Mouse (Mus musculus): ENCODE results near the gene Kif3c.

The Kif3c gene

DNA sequence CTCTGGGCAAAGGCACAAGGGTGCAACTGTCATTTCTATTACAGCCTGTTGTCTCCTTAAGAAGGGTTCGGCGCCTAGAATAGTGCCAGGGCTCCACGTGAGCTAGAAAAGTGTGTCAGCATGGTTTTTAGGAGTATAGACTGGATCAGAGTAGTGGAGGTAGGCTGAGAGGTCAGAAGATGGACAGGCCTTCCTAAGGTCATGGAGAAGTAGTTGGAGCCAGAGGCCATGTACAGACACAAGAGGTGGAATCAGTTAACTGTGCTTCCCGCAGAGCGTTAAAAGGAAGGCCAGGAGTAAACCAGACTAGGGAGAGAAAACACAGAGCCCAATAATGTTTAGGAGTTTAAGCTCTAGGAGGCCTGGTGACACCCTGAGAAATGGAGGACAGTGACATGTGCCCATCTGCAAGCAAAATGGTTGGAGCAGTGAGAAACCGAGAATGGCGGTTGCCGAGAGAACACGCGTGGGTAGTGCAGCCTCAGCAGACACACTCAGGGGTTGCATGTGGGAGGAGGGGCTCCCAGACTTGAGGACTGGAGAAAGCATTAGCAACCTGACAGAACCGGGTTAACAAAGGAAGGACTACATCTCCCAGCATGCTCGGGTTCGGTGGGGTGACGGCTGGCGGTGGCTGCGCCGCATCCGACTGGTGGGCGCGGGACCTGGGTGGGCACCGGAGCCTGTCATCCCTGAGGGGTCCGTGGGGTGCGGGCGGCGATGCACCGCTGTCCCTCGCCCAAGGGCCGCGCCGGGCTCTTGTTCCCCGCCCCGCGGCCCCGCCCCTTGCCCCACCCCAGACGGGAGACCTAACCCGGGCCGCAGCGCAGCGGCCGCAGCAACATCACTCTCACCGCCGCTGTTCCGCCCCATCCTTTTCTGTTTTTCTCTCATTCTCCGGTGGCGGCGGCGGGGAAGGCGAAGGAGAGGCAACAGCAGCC lies at the start of gene Kif3c:
Gene Kif3c, plus strand, starts transcription at position 625 of the 941 bp plus-strand sequence.
- DNase-seq: peak; percentile 76

DNA sequence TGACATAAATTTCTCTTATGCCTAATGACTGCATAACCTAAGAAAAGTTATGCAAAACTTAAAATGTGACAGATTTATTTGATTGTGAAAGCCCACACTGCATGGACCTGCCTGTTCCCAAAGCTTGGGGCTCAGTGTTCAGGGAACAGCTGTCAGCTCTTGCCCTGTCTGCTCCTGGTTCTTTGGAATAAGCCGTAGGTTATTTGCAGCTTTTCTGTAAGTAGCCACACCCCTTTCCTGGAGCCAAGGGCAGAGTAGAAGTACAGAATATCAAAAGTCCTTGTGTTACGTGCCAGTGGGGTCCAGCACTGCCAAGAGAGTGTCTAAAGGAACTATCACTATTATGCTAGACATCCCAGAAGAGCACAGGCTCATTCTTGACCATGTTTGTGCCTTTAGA lies 48.8 kb upstream of the Kif3c start:
- DNase-seq: no peak

DNA sequence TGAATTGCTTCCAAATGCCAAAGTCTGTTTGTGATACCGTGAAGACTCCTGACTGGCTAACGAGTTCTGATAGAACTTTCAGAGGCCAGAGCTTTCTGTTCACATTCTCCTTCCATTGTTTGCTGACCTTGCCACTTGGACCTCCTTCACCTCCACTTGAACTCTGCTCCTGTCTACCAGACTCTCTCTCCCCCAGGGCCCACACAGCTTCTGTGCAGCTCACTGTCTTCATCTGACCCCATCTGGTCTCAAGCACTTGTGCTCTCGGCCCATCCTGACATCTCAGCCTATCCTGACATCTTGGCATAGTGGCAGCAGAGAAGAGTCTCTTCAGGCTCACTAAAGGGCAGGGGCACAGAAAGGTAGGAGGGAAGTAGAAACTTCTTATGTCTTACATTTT lies 48.0 kb upstream of the Kif3c start:
- no peak for DNase-seq

DNA sequence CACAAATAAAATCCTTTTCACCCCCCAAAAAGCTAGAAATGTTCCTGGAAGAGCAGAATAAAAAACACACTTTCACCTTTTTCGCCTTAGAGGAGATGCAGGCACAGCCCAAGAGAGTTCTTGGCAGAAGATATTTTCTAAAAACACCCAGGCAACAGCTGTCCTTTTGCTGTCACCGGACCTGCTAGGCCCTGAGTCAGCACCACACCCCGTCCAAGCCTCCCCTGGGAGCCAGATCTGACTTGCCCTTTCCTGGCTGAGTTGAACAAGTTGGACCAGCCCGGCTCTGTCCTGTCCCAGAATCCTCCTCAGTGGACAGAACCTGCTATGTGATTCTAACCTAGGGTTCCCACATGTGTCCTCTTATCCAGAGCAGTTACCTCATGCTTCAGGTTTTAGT lies 45.6 kb upstream of the Kif3c start:
- DNase-seq: no peak

DNA sequence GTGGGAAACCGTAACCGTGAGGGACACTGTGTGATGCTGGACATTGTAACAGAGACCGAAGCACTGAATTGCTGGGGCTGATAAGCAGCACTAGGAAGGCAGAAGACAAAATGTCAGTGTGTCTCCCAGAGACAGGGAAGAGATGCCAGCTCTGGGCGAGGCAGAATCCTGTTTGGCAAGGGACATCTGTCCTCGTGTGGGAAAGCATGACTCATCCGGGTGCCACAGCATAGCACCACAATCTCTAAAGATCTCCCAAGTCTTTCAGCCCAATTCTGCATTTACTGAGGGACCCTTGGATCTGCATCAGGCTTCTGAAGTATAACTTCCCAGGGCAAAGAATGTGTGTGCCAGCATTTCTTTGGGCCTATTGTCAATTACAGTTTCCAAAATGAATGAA lies 41.7 kb upstream of the Kif3c start:
- DNase-seq: no peak

DNA sequence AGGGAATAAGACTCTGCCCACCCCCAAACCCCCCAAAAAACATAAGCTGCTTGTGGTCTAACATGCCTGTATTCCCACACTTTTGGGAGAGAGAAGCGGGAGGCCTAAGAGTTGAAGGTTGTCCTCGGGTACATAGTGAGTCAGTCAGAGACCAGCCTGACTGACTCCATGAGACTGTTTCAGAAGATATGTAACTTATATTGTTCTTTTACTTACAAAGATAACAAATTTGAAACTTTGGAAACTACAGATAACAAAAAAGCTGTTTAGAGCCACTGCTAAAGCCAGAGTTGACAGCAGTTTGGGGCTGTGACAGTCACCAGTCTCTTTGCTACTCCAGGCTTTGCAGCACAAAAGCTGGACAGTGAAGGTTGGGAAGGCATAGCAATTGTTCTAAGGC lies 39.7 kb upstream of the Kif3c start:
- no peak for DNase-seq

DNA sequence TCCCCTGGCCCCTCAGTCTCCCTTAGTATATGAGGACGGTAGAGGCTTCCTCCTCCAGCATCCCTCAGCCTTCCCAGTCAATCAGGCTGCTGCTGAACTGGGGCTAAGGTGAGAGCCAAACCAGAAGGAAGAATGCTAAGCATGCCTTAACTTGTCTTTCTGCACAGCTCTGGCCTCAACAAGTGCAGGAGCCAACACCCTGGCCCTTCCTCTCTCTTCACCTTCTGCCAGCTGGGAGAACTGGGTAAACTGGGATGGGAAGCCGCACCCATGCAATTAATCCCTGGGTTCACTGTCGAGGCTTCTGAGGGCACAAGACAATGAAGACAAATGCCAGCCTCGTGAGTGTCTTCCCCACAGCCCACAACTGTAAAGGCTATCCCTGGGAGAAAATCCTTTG lies 35.3 kb upstream of the Kif3c start:
- DNase-seq: no peak

DNA sequence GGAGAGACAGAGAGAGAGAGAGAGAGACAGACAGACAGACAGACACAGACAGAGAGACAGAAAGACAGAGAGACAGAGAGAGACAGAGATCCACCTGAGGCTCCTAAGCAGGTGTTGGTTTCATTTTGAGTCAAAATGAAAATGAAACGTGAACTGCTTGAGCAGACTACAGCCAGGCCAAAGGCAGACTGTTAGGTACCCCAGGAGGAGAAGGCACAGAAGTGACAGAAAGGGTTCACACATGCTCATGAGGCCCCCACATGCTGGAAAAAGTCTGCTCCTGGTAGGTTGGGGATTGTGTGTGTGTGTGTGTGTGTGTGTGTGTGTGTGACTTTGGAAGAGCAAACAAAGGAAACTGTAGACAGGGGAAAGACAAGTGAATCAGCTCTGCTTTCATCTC lies 26.0 kb upstream of the Kif3c start:
- no peak for DNase-seq

DNA sequence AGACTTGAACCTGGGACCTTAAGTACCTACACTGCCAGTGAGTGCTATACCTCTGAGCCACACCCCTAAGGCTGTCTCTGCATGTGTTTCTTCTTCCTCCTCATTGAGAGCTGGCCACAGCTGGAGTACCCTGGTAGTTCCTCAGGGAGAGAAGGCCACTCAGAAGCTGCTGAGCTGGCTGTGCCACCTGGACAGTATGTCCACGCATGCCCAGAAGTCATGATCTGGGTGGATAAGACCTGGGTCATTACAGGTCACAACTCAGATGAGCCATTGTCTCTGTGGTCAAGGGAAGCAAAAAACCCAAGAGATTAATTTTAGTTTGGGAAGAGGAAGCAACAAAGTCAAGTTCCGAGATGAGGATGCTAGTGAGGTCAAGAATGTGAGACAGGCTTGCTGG lies 20.8 kb upstream of the Kif3c start:
- no peak for DNase-seq

DNA sequence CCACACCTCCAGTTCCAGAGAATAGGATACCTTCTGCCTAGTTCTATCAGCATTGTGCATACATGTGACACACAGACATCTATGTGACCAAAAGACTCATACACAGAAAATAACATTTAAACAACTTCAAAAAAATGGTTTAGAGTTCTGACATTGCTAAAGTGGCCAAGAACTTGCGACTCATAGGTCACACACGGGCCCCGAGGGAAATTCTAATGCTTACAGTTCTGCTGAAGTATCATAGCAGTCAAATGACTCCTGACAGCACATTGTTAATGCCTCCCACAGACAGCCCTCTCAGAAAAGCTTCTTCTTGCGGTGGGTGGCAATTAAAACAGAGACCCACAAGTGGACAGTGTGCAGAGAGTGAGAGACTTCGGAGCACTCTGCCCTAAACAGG lies 19.9 kb upstream of the Kif3c start:
- no peak for DNase-seq

DNA sequence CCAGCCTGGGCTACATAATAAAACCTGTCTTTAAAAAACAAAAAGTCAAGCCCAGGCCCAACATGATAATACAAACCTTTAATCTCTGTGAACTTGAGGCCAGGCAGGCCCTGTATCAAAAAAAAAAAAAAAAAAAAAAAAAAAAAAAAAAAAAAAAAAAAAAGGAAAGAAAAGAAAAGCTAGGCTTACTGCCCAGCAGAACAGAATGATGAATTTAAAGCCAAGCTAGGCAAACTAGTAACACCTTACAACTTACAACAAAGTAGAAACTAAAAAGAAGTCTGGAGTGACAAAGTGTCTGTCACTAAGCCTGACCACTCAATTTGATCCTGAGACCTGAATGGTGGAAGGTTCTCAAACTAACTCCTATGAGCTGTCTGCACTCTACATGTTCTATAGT lies 17.2 kb upstream of the Kif3c start:
- DNase-seq: no peak

DNA sequence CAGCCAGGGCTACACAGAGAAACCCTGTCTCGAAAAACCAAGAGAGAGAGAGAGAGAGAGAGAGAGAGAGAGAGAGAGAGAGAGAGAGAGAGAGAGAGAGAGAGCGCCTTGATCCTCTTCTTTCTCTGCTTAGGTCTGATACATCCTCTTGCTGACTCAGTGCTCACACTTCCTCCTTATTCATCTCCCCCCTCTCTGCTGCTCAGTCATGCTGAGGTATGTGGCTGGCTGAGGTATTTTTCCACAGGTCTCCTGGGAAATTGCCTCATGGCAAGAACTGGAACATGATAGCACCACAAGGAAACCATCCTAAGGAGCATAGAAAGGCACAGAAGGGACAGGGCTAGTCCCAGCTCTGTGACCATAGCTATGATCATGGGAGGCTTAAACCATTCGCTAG lies 15.5 kb upstream of the Kif3c start:
- no peak for DNase-seq

DNA sequence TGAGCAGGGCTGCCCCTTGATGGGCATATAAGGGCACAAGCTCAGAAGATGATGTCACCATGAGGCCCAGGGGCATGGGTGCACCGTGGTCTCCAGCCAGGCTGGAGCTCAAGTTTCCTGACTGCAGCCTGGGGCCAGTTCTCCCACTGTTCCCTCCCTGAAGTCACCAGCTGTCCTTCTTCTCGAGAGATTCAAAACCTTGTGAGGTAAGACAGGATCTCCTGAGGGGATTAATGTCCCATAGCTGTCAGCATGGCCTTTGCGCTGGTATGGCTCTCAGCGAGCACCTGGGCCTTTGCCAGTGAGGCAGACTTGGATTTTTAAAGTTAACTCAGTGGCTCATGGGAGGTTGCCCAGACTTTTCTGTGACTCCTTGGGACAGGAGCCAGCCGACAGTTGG lies 14.8 kb upstream of the Kif3c start:
- no peak for DNase-seq

DNA sequence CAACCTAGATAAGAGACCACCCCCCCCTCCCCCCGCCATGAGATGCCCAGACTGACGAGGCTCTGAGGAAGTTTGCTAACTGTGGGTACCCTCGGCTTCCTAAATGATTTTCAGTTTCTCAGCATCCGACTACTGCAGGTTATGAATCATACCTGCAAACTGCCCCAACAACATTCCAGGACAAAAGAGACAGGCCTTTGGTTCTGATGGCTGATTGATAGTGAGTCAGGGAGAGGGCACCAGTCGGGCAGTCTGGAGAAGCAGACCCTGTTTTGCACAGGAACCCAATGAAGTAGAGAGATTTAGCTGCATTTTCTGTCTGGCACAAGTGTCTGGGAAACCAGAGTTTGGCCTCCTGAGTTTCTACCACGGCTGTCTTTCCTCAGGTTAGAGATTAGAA lies 12.7 kb upstream of the Kif3c start:
- DNase-seq: no peak

DNA sequence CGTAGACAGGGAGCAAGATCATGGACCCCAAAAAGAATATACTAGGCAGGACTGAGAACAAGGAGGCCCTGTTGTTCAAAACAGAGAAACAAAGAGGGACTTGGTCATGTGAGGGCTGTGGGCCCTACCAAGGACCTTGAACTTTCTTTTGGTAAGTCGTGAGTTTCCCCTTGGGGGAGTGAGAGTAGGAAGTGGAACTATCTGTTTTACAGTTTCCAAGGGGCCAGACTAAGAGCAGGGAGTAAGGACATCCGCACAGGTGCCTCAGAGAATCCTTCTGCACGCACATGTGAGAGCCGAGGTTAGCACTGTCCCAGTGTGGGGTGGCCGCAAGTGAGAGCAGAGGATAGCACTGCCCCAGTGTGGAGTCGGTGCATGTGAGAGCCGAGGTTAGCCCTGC lies 9.9 kb upstream of the Kif3c start:
- DNase-seq: no peak

DNA sequence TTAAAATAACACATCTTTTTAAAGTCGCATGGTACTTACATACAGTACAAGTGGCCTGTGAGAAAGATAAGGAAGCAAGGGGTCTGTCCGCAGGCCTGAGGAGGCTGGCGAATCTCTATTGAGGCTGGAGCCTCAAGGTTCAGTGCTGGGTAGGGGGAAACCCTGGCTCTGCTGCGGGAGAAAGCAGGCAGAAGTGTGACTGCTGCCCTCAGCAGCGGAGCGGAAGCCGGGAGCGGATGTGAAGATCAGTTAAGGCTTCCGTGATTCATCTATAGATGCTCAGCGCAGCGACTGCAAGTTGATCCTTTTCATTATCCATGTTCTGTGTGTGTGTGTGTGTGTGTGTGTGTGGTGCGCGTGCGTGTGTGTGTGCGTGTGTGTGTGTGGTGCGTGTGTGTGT lies 8.1 kb upstream of the Kif3c start:
- no peak for DNase-seq

DNA sequence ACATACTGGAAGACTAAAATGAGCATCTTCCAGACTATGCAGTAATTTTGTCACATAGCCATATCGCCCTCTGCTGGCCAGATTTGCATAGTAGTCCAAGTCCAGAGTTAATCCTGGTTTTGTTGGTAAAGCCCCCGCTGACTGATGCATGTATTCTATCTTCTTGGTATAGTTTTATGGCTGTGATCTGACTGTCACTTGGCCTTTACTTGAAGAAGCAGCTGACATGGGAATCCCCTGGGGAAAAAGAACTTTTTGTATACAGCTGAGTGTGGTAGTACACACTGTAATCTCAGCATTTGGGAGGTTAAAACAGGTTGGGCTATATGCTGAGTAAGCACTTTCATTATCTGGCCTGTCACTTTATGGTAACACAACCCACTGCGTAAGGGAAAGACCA lies 5.6 kb upstream of the Kif3c start:
- peak; percentile 74 for DNase-seq

DNA sequence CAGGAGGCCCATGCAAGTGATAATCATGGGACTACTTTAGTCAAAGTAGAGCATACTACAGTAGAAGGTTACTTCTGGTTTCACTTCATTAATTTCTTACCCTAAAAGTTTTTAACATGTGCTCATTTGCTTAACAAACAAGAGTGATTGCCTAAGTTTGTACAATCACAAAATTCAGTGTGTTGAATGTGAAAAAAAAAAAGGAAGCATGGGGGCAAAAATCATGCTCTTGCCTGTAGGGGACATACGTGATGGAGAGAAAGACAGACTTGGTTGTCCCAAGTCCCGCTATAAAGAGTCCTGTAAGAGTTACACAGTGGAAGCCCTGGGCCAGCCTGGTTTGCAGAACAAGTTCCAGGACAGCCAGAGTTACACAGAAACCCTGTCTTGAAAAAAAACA lies 4.9 kb upstream of the Kif3c start:
- no peak for DNase-seq

DNA sequence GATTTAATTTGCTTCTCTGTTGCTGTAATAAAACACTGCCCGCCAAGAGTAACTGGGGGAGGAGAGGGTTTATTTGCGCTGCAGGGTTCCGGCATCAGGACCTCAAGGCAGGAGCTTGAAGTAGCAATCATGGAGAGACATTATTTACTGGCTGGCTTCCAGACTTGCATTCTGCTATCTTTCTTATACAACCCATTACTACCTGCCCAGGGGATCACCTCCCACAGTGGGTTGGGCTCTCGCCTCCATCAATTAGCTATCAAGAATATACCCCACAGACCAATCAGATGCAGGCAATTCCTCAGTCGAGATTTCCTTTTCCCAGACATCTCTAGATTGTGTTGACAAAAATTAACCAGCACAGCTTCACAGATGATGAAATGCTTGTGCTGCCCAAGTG lies 856 bp upstream of the Kif3c start:
- no peak for DNase-seq

DNA sequence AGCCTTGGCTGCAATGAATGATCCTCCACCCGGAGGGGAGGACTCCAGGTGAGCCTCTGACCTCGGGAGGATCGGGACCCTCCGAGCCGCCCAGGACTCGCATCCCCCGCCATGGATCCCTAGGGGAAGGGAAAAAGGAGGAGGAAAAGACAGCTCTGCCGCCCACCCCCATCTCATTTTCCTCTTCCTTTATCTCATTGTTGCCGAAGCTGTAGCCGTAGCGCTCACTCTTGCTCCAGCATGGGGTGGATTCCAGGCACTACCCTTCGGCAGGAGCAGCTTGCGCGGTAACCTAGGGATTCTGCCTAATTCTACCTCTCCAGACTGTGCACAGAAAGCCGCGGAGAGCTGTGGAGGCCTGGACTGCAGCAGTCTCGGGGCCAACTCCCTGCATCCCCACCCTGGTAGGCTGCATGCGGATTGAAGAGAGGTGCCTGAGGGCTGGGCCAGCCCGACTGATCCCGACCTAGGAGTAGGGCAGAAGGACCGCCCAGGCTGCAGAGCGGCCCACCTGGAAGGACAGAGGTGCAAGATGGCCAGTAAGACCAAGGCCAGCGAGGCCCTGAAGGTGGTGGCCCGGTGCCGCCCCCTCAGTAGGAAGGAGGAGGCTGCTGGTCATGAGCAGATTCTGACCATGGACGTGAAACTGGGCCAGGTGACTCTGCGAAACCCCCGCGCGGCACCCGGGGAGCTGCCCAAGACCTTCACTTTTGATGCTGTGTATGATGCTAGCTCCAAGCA lies 687 bp downstream of the Kif3c start:
- DNase-seq: peak; percentile 45

DNA sequence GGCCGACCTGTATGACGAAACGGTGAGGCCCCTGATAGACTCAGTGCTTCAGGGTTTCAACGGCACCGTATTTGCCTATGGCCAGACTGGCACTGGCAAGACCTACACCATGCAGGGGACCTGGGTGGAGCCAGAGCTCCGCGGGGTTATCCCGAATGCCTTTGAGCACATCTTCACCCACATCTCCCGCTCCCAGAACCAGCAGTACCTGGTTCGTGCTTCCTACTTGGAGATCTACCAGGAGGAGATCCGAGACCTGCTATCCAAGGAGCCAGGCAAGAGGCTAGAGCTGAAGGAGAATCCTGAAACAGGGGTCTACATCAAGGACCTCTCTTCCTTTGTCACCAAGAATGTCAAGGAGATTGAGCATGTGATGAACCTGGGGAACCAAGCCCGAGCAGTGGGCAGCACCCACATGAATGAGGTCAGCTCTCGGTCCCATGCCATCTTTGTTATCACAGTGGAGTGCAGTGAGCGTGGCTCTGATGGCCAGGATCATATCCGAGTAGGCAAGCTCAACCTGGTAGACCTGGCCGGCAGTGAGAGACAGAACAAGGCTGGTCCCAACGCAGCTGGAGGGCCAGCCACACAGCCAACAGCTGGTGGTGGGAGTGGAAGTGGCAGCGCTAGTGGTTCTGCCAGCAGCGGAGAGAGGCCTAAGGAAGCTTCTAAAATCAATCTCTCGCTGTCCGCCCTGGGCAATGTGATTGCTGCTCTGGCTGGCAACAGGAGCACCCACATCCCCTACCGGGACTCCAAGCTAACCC lies 1.4 kb downstream of the Kif3c start:
- no peak for DNase-seq

DNA sequence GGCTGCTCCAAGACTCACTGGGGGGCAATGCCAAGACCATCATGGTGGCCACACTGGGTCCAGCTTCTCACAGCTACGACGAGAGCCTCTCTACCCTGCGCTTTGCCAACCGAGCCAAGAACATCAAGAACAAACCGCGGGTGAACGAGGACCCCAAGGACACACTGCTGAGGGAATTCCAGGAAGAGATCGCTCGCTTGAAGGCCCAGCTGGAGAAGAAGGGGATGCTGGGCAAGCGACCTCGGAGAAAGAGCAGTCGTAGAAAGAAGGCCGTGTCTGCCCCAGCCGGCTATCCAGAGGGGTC lies 2.0 kb downstream of the Kif3c start:
- DNase-seq: no peak

DNA sequence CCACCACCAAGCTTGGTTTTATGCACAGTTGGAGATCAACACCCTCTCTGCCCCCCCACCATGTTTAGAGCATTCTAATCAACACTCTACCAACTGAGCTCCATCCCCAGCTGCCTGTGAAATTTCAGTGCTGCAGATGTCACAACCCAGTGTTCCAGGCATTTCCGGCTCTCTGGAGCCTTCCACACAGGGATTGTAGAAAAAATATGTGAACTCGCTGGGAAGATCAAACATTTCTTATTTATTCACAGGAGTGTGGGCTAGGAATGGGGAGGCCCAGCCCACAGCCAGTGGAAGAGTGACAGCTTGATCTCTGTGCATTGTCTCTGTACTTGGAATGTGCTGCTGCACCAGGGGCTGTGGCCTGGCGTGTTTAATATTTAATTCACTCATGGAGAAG lies 3.8 kb downstream of the Kif3c start:
- DNase-seq: no peak

All from cerebellum, adult 8-10 months (tissue).